Mouse (Mus musculus) embryonic facial prominence, embryonic 13.5 days (tissue): ENCODE measurements at regions not wholly inside any gene's neighbourhood (a gene's known extent, or its start where the extent isn't known, plus 50 kb on each side); places are given as distances from the start of the nearest gene placed in this dataset.

Source experiments
- ATAC-seq: fragments of 200-750 bp; cut with Nextera tagmentation; 2 replicates; pipeline ENCODE4 v1.8.0; 2017; ENCODE audit warnings: low read depth; ENCODE audit not compliant: insufficient number of reproducible peaks, insufficient read depth, low FRiP score, low TSS enrichment
- H3K27ac ChIP-seq: fragments of 300-500 bp; sonication (generic); 2 replicates; pipeline ENCODE4 v1.5.1; 2015; ENCODE audit warnings: moderate library complexity, mild to moderate bottlenecking, inconsistent platforms
- H3K27me3 ChIP-seq: fragments of 300-500 bp; sonication (generic); 2 replicates; pipeline ENCODE4 v1.6.1; 2015; ENCODE audit warnings: mild to moderate bottlenecking, inconsistent platforms
- H3K36me3 ChIP-seq: fragments of 300-500 bp; sonication (generic); 2 replicates; pipeline ENCODE4 v1.6.1; 2015; ENCODE audit warnings: mild to moderate bottlenecking, inconsistent platforms
- H3K4me1 ChIP-seq: fragments of 300-500 bp; sonication (generic); 2 replicates; pipeline ENCODE4 v1.6.1; 2015; ENCODE audit warnings: inconsistent platforms
- H3K4me2 ChIP-seq: fragments of 300-500 bp; sonication (generic); 2 replicates; pipeline ENCODE4 v1.6.1; 2015; ENCODE audit warnings: moderate library complexity, mild to moderate bottlenecking, inconsistent platforms
- H3K4me3 ChIP-seq: fragments of 300-500 bp; sonication (generic); 2 replicates; pipeline ENCODE4 v1.5.1; 2015; ENCODE audit warnings: mild to moderate bottlenecking, inconsistent platforms
- H3K9ac ChIP-seq: fragments of 300-500 bp; sonication (generic); 2 replicates; pipeline ENCODE4 v1.6.1; 2015; ENCODE audit warnings: mild to moderate bottlenecking, inconsistent platforms
- H3K9me3 ChIP-seq: fragments of 300-500 bp; sonication (generic); 2 replicates; pipeline ENCODE4 v1.6.1; 2016; ENCODE audit warnings: inconsistent platforms
- WGBS: fragments of 180-500 bp; shearing (Covaris S2); methylation state at CpG from one replicate; pipeline ENCODE4 v1.1.7; 2015; ENCODE audit warnings: mixed read lengths; 5-methylcytosine and 5-hydroxymethylcytosine counted together

- no peaks in the 10 kb centered on the region for H3K27me3 ChIP-seq
- no peaks in the 10 kb centered on the region for H3K36me3 ChIP-seq
- H3K4me1 ChIP-seq: no peaks in the 10 kb centered on the region
- WGBS: 81% methylated on average over 10 of the region's 10 CpGs
- no peaks in the 10 kb centered on the region for H3K9me3 ChIP-seq
- no peak for ATAC-seq
- no peak overlapping the region for H3K4me2 ChIP-seq
- no peak overlapping the region for H3K27ac ChIP-seq
- no peak overlapping the region for H3K9ac ChIP-seq
- no peak overlapping the region for H3K4me3 ChIP-seq
These were observed 205.3 kb upstream of the Mast4 start for GRCm38 (mm10) chr13:103539577-103539976.

- H3K4me3 ChIP-seq: no peak overlapping the region
- ATAC-seq: no peak
- no peak overlapping the region for H3K27ac ChIP-seq
- H3K9me3 ChIP-seq: peaks cover 7% of the 10 kb centered on the region; the same call in 1 of the 2 replicates
- no peaks in the 10 kb centered on the region for H3K27me3 ChIP-seq
- H3K4me1 ChIP-seq: peaks cover 5% of the 10 kb centered on the region; the same call in 1 of the 2 replicates
- WGBS: 60% methylated on average over 1 of the region's 1 CpGs
- no peaks in the 10 kb centered on the region for H3K36me3 ChIP-seq
- H3K4me2 ChIP-seq: no peak overlapping the region
- H3K9ac ChIP-seq: no peak overlapping the region
These were observed 179.5 kb upstream of the Mast4 start for GRCm38 (mm10) chr13:103513825-103514224.

- ATAC-seq: no peak
- no peaks in the 10 kb centered on the region for H3K27me3 ChIP-seq
- no peak overlapping the region for H3K27ac ChIP-seq
- 62% methylated on average over 7 of the region's 7 CpGs for WGBS
- H3K9ac ChIP-seq: no peak overlapping the region
- no peak overlapping the region for H3K4me3 ChIP-seq
- no peaks in the 10 kb centered on the region for H3K36me3 ChIP-seq
- H3K9me3 ChIP-seq: peaks cover 7% of the 10 kb centered on the region; the same call in 1 of the 2 replicates
- H3K4me2 ChIP-seq: no peak overlapping the region
- H3K4me1 ChIP-seq: peaks cover 5% of the 10 kb centered on the region; the same call in 1 of the 2 replicates
These were observed 178.2 kb upstream of the Mast4 start for GRCm38 (mm10) chr13:103512476-103512875.

DNA sequence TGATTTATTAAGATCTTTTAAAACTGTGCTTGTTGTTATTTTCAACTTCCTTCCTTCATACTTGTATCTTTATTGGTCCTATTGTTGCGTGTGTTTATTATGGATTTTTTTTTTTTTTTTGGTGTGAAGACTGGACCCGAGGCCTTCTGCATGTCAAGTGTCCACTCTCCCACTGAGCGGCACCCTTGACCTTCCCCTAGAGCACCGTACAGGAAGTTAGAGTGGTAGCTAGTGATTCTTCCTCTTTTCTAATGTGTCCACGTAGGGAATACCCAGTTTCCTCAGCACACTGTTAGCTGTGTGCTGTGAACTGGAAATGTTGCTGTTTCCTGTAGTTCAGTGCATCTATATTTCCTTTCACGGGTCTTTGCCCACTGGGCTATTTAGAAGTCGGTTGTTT is 170.7 kb upstream of the Mast4 start:
- Histone ChIP-seq H3K4me1 (no peaks in the 10 kb centered on the region), H3K4me2 (no peak overlapping the region), H3K27ac (no peak overlapping the region), H3K9me3 (peaks cover 5% of the 10 kb centered on the region; the same call in 1 of the 2 replicates), H3K9ac (no peak overlapping the region), H3K36me3 (no peaks in the 10 kb centered on the region), H3K4me3 (no peak overlapping the region), H3K27me3 (no peaks in the 10 kb centered on the region)
- 80% methylated on average over 7 of the region's 7 CpGs for WGBS
- ATAC-seq: no peak

DNA sequence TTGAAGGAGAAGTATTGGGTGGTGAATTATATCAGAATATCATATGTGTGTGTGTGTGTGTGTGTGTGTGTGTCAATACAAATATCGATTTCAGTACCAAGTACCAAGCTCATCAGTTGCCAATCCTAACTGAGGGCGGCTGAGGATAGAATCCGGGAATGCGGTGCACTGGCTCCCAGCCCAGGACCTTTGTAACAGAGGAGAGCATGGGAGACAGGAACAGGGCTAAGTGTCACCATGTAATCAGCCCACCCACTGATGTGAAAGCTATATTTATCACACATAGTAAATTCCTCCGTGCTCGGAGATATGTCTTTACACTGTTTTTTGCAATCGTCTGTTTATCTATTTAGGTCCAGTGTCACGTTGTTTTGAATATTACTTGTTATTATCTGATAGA is 165.1 kb upstream of the Mast4 start:
- H3K27ac ChIP-seq: no peak overlapping the region
- H3K27me3 ChIP-seq: no peaks in the 10 kb centered on the region
- H3K4me2 ChIP-seq: no peak overlapping the region
- no peak overlapping the region for H3K9ac ChIP-seq
- no peak for ATAC-seq
- H3K4me3 ChIP-seq: no peak overlapping the region
- 85% methylated on average over 8 of the region's 8 CpGs for WGBS
- no peaks in the 10 kb centered on the region for H3K9me3 ChIP-seq
- no peaks in the 10 kb centered on the region for H3K36me3 ChIP-seq
- H3K4me1 ChIP-seq: no peaks in the 10 kb centered on the region

DNA sequence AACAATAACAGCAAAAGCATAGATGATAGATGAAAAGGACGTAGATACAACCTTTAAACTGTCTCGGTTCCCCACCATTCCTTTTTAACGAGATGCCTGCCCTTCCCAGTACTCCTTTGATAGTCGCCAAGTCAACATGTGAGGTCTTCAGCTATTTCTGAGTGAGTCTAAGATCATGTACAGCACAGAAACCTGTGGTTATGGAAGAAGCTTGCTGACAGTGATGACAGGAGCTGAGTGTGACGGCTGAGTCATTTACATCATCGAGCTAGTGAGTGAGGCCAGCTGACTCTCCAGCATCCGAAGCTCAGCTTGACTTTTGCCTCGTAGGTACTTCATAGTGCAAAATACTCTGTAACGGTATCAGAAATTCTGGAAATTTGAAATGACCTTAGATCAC is 160.1 kb upstream of the Mast4 start:
- ATAC-seq: no peak
- H3K27me3 ChIP-seq: no peaks in the 10 kb centered on the region
- no peaks in the 10 kb centered on the region for H3K4me1 ChIP-seq
- H3K36me3 ChIP-seq: no peaks in the 10 kb centered on the region
- WGBS: 70% methylated on average over 9 of the region's 9 CpGs
- no peak overlapping the region for H3K4me2 ChIP-seq
- no peak overlapping the region for H3K9ac ChIP-seq
- no peak overlapping the region for H3K27ac ChIP-seq
- no peaks in the 10 kb centered on the region for H3K9me3 ChIP-seq
- no peak overlapping the region for H3K4me3 ChIP-seq

DNA sequence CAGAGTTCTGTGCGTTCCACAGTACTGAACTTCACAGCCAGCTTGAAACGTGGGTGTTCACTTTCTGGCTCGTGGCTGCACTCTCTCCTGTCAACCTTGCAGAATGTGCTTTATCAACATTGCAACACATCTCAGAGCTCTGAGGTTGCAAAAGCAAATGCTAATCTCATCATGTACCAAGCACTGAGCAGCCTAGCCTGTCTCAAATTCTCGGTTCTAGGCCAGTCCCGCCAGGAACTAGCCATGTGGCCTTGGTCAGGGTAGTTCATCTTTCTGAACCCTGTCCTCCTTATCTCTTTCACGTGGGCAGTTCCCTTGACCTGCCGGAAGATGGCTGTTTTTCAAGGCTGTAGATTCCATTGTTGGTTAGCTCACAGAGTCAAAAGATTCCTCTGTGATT is 159.3 kb upstream of the Mast4 start:
- Histone ChIP-seq H3K4me2 (no peak overlapping the region), H3K36me3 (no peaks in the 10 kb centered on the region), H3K4me1 (no peaks in the 10 kb centered on the region), H3K9me3 (no peaks in the 10 kb centered on the region), H3K27ac (no peak overlapping the region), H3K27me3 (no peaks in the 10 kb centered on the region), H3K9ac (no peak overlapping the region), H3K4me3 (no peak overlapping the region)
- ATAC-seq: no peak
- WGBS: 84% methylated on average over 7 of the region's 7 CpGs

DNA sequence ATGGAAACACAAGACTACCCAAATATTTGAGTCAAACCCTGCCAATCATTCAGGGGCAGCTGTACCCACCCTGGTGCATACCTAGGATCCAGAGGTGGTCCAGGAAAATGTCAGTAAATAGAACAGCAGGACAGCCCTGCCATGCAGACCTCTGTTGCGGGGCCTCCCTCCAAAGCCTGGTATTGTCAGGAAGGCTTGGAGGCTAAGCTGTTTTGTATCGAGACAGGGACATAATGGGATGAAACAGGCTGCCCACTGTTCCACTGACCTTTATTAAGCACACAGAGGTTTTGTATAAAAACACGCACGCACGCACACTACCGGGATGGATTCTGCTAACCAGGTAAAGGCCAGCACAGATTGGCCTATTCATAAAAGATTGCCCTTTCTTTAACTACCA is 155.8 kb upstream of the Mast4 start:
- Histone ChIP-seq H3K4me3 (no peak overlapping the region), H3K9ac (no peak overlapping the region), H3K27me3 (no peaks in the 10 kb centered on the region), H3K9me3 (no peaks in the 10 kb centered on the region), H3K4me2 (no peak overlapping the region), H3K36me3 (no peaks in the 10 kb centered on the region), H3K4me1 (no peaks in the 10 kb centered on the region), H3K27ac (no peak overlapping the region)
- 71% methylated on average over 6 of the region's 6 CpGs for WGBS
- no peak for ATAC-seq

DNA sequence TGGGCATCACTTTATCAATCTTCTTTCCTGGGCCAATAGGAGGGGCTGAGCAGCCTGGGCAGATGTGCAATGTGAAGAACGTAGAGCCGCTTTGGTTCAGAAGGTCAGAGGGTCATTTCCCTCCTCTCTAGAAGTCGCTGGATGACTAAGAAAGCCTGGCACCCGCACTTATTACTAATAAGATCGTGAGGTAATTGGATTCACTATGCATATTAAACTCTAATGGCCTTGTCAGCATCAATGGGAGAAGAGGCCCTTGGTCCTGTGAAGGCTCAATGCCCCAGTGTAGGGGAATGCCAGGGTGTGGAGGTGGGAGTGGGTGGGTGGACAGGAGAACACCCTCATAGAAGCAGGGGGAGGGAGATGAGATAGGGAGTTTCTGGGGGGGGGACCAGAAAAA is 149.8 kb upstream of the Mast4 start:
- no peak overlapping the region for H3K27ac ChIP-seq
- no peaks in the 10 kb centered on the region for H3K9me3 ChIP-seq
- H3K36me3 ChIP-seq: no peaks in the 10 kb centered on the region
- H3K4me2 ChIP-seq: no peak overlapping the region
- no peak for ATAC-seq
- no peak overlapping the region for H3K4me3 ChIP-seq
- no peaks in the 10 kb centered on the region for H3K27me3 ChIP-seq
- no peak overlapping the region for H3K9ac ChIP-seq
- 64% methylated on average over 5 of the region's 5 CpGs for WGBS
- H3K4me1 ChIP-seq: no peaks in the 10 kb centered on the region

DNA sequence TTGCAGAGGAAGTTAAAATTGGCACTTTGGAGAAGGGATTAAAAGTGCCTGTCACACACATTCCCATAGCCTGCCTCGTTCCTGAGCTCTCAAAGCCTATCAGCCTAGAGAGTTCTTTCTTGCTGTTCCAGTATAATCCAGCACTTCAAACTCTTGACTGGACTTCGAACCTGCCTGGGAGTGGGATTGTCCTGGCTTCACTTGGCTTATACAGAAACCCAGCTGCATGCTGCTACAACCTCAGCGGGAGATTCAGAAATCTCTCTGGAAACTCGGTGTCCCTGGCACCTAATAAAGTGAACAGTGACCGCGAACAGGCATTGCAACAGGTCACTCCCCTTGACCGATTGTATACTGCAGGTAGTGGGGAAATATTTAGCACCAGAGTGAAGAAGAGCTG is 149.1 kb upstream of the Mast4 start:
- no peak overlapping the region for H3K4me2 ChIP-seq
- H3K4me3 ChIP-seq: no peak overlapping the region
- 82% methylated on average over 7 of the region's 7 CpGs for WGBS
- H3K36me3 ChIP-seq: no peaks in the 10 kb centered on the region
- H3K9ac ChIP-seq: no peak overlapping the region
- H3K4me1 ChIP-seq: no peaks in the 10 kb centered on the region
- no peak overlapping the region for H3K27ac ChIP-seq
- ATAC-seq: no peak
- H3K27me3 ChIP-seq: no peaks in the 10 kb centered on the region
- H3K9me3 ChIP-seq: no peaks in the 10 kb centered on the region

GRCm38 (mm10) chr13:103476328-103476727 is 142.0 kb upstream of the Mast4 start:
- no peak for ATAC-seq
- Histone ChIP-seq H3K4me3 (no peak overlapping the region), H3K36me3 (no peaks in the 10 kb centered on the region), H3K4me2 (no peak overlapping the region), H3K27me3 (no peaks in the 10 kb centered on the region), H3K9ac (no peak overlapping the region), H3K9me3 (no peaks in the 10 kb centered on the region), H3K27ac (no peak overlapping the region), H3K4me1 (no peaks in the 10 kb centered on the region)
- WGBS: 82% methylated on average over 6 of the region's 6 CpGs

DNA sequence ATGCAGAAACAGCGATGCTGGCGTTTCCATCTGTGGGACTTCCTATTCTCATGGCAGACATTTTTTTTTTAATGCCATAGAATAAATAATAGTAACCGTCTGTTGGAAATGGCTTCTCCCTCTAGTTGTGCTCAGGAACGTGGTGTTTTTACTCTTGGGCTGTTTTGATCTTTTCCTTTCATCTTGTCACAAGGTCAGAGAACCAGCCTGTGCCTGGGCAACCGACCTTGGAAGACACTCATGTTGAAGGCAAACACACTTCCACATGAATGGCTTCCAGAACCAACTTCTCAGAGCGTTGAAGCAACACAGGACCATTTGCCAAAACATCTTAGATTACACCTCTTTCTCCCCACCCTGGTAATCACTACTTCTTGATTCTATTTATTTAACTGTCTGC is 137.9 kb upstream of the Mast4 start:
- no peaks in the 10 kb centered on the region for H3K9me3 ChIP-seq
- H3K36me3 ChIP-seq: no peaks in the 10 kb centered on the region
- H3K4me1 ChIP-seq: peaks cover 10% of the 10 kb centered on the region
- WGBS: 68% methylated on average over 6 of the region's 6 CpGs
- H3K4me3 ChIP-seq: no peak overlapping the region
- no peak overlapping the region for H3K27ac ChIP-seq
- H3K27me3 ChIP-seq: no peaks in the 10 kb centered on the region
- ATAC-seq: no peak
- no peak overlapping the region for H3K4me2 ChIP-seq
- H3K9ac ChIP-seq: no peak overlapping the region

DNA sequence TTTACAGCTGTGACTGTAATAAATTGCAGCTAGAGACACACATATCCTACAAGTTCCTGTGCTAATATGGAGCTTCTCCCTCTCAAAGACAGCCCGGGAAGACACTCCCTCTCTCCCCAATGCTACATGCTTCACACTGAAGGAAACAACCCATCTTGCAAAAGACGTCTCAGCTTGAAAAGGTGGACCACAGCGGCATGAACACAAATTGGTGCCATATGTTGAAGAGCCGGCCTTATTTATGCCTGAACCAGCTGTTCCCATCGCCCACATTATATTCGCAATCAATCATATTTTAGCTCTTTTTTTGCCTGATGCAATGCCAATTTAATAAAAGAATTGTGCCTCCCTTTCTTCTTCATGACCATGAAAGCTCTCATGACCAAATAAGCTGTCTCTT is 135.8 kb upstream of the Mast4 start:
- no peak for ATAC-seq

More for the DNA sequence above, 135.8 kb upstream of the Mast4 start:
- no peak overlapping the region for H3K4me3 ChIP-seq
- H3K27ac ChIP-seq: no peak overlapping the region
- H3K4me2 ChIP-seq: no peak overlapping the region
- H3K4me1 ChIP-seq: peaks cover 10% of the 10 kb centered on the region
- no peaks in the 10 kb centered on the region for H3K27me3 ChIP-seq
- H3K9me3 ChIP-seq: no peaks in the 10 kb centered on the region
- no peaks in the 10 kb centered on the region for H3K36me3 ChIP-seq
- 27% methylated on average over 6 of the region's 6 CpGs for WGBS
- H3K9ac ChIP-seq: no peak overlapping the region
